Mouse (Mus musculus): ENCODE data around the gene Hic2. TPM values are rescaled to one million over a fixed set of nuclear protein-coding genes. Genes with fewer than 3 reads are reported as not detected.

The Hic2 gene
- polyA plus RNA-seq, 2 experiments = 2.0 TPM

DNA sequence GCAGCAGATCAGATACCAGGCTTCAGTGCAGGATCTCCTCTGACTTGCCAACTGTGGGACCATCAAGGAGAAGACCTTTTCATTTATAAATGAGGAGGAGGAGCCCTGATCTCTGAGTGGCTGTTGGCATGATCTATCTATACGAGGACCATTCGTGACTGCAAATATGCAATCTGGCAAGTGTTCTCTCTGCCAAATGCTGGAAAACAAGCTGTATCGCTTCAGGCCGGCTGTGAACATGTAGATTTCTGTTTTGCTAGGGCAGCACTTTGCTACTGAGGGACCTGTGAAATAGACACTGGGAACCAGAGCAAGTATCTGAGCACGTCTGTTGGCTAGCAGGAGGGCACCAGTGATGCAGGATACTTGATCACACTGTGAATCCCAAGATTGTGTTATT lies 79.2 kb downstream of the Hic2 start:
- DNase-seq (ENCODE audit: low read depth in 3 of 3, low spot score in 3 of 3) (no peak), ATAC-seq (ENCODE audit: insufficient read depth) (no peak)
- Histone ChIP-seq H3K4me2 (ENCODE audit: low read depth) (no peak overlapping the region), H3K27ac (no peak overlapping the region), H3K4me1 (replicated peaks; ENCODE audit: control insufficient read depth in 2 of 2, insufficient read depth in 2 of 2, low read length in 1 of 2) (no peaks in the 10 kb centered on the region), H3K4me3 (ENCODE audit: insufficient read depth in 1 of 2, low read depth in 2 of 2, low read length in 2 of 2) (no peak overlapping the region), H3K36me3 (replicated peaks; ENCODE audit: control insufficient read depth, insufficient read depth, low read depth) (no peaks in the 10 kb centered on the region; the same call in 1 of the 2 replicates), H3K9me3 (ENCODE audit: control insufficient read depth, low read length) (no peaks in the 10 kb centered on the region), H3K27me3 (ENCODE audit: control insufficient read depth, insufficient read depth, low read length) (no peaks in the 10 kb centered on the region), H3K9ac (replicated peaks) (no peak overlapping the region)
- TF ChIP-seq CTCF (IDR thresholded peaks at IDR 0.05; ENCODE audit: low read depth) (no peak), EP300 (IDR thresholded peaks at IDR 0.05; ENCODE audit: low read depth) (no peak)
- 82% methylated on average over 5 of the region's 5 CpGs for WGBS (ENCODE audit: insufficient replicate concordance)

Other genes starting within 250 kb of the Hic2 start
- 0.20 and 0.51 TPM in 2 replicates for gene Ypel1, start 163.9 kb upstream of the Hic2 start, polyA plus RNA-seq (2012; rRNA removed)
- 0.43 and 0.94 TPM in 2 replicates for gene Ypel1, start 163.9 kb upstream of the Hic2 start, polyA plus RNA-seq (2014; fragmentation: Nextera tagmentation; extraction: Ambion mirVana)
- 29.1 and 33.4 TPM in 2 replicates for gene Ppil2, start 122.3 kb upstream of the Hic2 start, polyA plus RNA-seq (2012; rRNA removed)
- 46.1 and 50.5 TPM in 2 replicates for gene Ppil2, start 122.3 kb upstream of the Hic2 start, polyA plus RNA-seq (2014; fragmentation: Nextera tagmentation; extraction: Ambion mirVana)
- 18.8 and 21.5 TPM in 2 replicates for gene 2610318N02Rik, start 108.4 kb upstream of the Hic2 start, polyA plus RNA-seq (2012; rRNA removed)
- 15.2 and 16.7 TPM in 2 replicates for gene 2610318N02Rik, start 108.4 kb upstream of the Hic2 start, polyA plus RNA-seq (2014; fragmentation: Nextera tagmentation; extraction: Ambion mirVana)
- gene Sdf2l1, start 101.2 kb upstream of the Hic2 start, polyA plus RNA-seq (2012; rRNA removed) = 22.4 and 23.3 TPM in 2 replicates
- 38.3 and 41.0 TPM in 2 replicates for gene Sdf2l1, start 101.2 kb upstream of the Hic2 start, polyA plus RNA-seq (2014; fragmentation: Nextera tagmentation; extraction: Ambion mirVana)
- 10.2 and 10.8 TPM in 2 replicates for gene Ydjc, start 89.0 kb upstream of the Hic2 start, polyA plus RNA-seq (2012; rRNA removed)
- 7.9 and 9.6 TPM in 2 replicates for gene Ydjc, start 89.0 kb upstream of the Hic2 start, polyA plus RNA-seq (2014; fragmentation: Nextera tagmentation; extraction: Ambion mirVana)
- gene Ccdc116, start 86.3 kb upstream of the Hic2 start, polyA plus RNA-seq (2012; rRNA removed) = 0.92 and 1.0 TPM in 2 replicates
- gene Ccdc116, start 86.3 kb upstream of the Hic2 start, polyA plus RNA-seq (2014; fragmentation: Nextera tagmentation; extraction: Ambion mirVana) = 0.37 and 0.51 TPM in 2 replicates
- 34.6 and 65.1 TPM in 2 replicates for gene Ube2l3, start 30.9 kb upstream of the Hic2 start, polyA plus RNA-seq (2012; rRNA removed)
- 208 and 218 TPM in 2 replicates for gene Ube2l3, start 30.9 kb upstream of the Hic2 start, polyA plus RNA-seq (2014; fragmentation: Nextera tagmentation; extraction: Ambion mirVana)
- gene Rimbp3, start 25.0 kb upstream of the Hic2 start, polyA plus RNA-seq (2012; rRNA removed) = 0.01 and 0.03 TPM in 2 replicates
- gene Rimbp3, start 25.0 kb upstream of the Hic2 start, polyA plus RNA-seq (2014; fragmentation: Nextera tagmentation; extraction: Ambion mirVana) = 0.05 and 0.06 TPM in 2 replicates
- gene Tmem191c, start 42.5 kb downstream of the Hic2 start, polyA plus RNA-seq (2012; rRNA removed) = 2.9 and 4.3 TPM in 2 replicates
- gene Tmem191c, start 42.5 kb downstream of the Hic2 start, polyA plus RNA-seq (2014; fragmentation: Nextera tagmentation; extraction: Ambion mirVana) = 1.6 TPM in 2 replicates
- 101 and 113 TPM in 2 replicates for gene Serpind1, start 97.8 kb downstream of the Hic2 start, polyA plus RNA-seq (2012; rRNA removed)
- 154 and 169 TPM in 2 replicates for gene Serpind1, start 97.8 kb downstream of the Hic2 start, polyA plus RNA-seq (2014; fragmentation: Nextera tagmentation; extraction: Ambion mirVana)
- 3.1 and 4.3 TPM in 2 replicates for gene Snap29, start 172.4 kb downstream of the Hic2 start, polyA plus RNA-seq (2012; rRNA removed)
- gene Snap29, start 172.4 kb downstream of the Hic2 start, polyA plus RNA-seq (2014; fragmentation: Nextera tagmentation; extraction: Ambion mirVana) = 4.5 and 4.9 TPM in 2 replicates
- gene Pi4ka, start 172.7 kb downstream of the Hic2 start, polyA plus RNA-seq (2012; rRNA removed) = 15.9 and 19.0 TPM in 2 replicates
- 13.7 and 16.8 TPM in 2 replicates for gene Pi4ka, start 172.7 kb downstream of the Hic2 start, polyA plus RNA-seq (2014; fragmentation: Nextera tagmentation; extraction: Ambion mirVana)
- 6.8 and 8.0 TPM in 2 replicates for gene Crkl, start 218.4 kb downstream of the Hic2 start, polyA plus RNA-seq (2012; rRNA removed)
- gene Crkl, start 218.4 kb downstream of the Hic2 start, polyA plus RNA-seq (2014; fragmentation: Nextera tagmentation; extraction: Ambion mirVana) = 18.8 and 25.0 TPM in 2 replicates